Mouse (Mus musculus): ENCODE results near the gene Glra3.

- TF ChIP-seq MYOD1 (IDR thresholded peaks at IDR 0.05; ENCODE audit: control insufficient read depth in 1 of 3, insufficient read length in 2 of 3, low read depth in 2 of 3) = no peak
- TF ChIP-seq MYOG (IDR thresholded peaks at IDR 0.05; ENCODE audit: control insufficient read depth in 1 of 3, insufficient read depth in 1 of 3, insufficient read length in 2 of 3, low read depth in 2 of 3) = no peak
- TF ChIP-seq E2F4 (IDR thresholded peaks at IDR 0.05; ENCODE audit: insufficient read depth) = no peak
- no peak for TF ChIP-seq POLR2A (IDR thresholded peaks at IDR 0.05; ENCODE audit: insufficient read length, low read depth)
- TF ChIP-seq MAX (IDR thresholded peaks at IDR 0.05; ENCODE audit: low read depth) = no peak
- TF ChIP-seq TCF3 (IDR thresholded peaks at IDR 0.05; ENCODE audit: insufficient read length, low read depth) = no peak
- no peak for TF ChIP-seq POLR2AphosphoS2 (IDR thresholded peaks at IDR 0.05; ENCODE audit: insufficient read length, low read depth)
- TF ChIP-seq TCF12 (IDR thresholded peaks at IDR 0.05; ENCODE audit: insufficient read depth, poor library complexity, severe bottlenecking) = no peak
- TF ChIP-seq CEBPB (IDR thresholded peaks at IDR 0.05; ENCODE audit: insufficient read depth, poor library complexity, severe bottlenecking) = no peak
- TF ChIP-seq SRF (IDR thresholded peaks at IDR 0.05; ENCODE audit: control insufficient read depth, insufficient read length, low read depth) = no peak
- no peak for TF ChIP-seq USF1 (IDR thresholded peaks at IDR 0.05; ENCODE audit: low read depth)
These were observed 33.4 kb upstream of the Glra3 start, which contains the start of gene Adam29 for GRCm38 (mm10) chr8:55906848-55907247.
